Mouse (Mus musculus): ENCODE data around the gene Ifngr1.

Ifngr1 gene

GRCm38 (mm10) chr10:19589626-19590025 is 2.1 kb upstream of the Ifngr1 start:
- no peak for DNase-seq

- no peak for DNase-seq
Measured at GRCm38 (mm10) chr10:19591286-19591640, 486 bp upstream of the Ifngr1 start.

- DNase-seq = no peak
Measured at GRCm38 (mm10) chr10:19592556-19592955, 807 bp downstream of the Ifngr1 start.

GRCm38 (mm10) chr10:19593296-19593695 is 1.5 kb downstream of the Ifngr1 start:
- no peak for DNase-seq

- no peak for DNase-seq
Measured at GRCm38 (mm10) chr10:19594201-19594905, 2.6 kb downstream of the Ifngr1 start.

- DNase-seq = no peak
Measured at GRCm38 (mm10) chr10:19596866-19597265, 5.1 kb downstream of the Ifngr1 start.

- no peak for DNase-seq
Measured at GRCm38 (mm10) chr10:19598091-19598490, 6.3 kb downstream of the Ifngr1 start.

- no peak for DNase-seq
Measured at GRCm38 (mm10) chr10:19599331-19600092, 7.8 kb downstream of the Ifngr1 start.

GRCm38 (mm10) chr10:19600093-19600420 is 8.3 kb downstream of the Ifngr1 start:
- peak; percentile 59 for DNase-seq

- peak; percentile 46 for DNase-seq
Measured at GRCm38 (mm10) chr10:19601502-19601901, 9.8 kb downstream of the Ifngr1 start.

GRCm38 (mm10) chr10:19603231-19603630 is 11.5 kb downstream of the Ifngr1 start:
- no peak for DNase-seq

GRCm38 (mm10) chr10:19609125-19609524 is 17.4 kb downstream of the Ifngr1 start:
- no peak for DNase-seq

- no peak for DNase-seq
Measured at GRCm38 (mm10) chr10:19611616-19612015, 19.9 kb downstream of the Ifngr1 start.

GRCm38 (mm10) chr10:19613111-19613753 is 21.5 kb downstream of the Ifngr1 start:
- DNase-seq = peak; percentile 81

- DNase-seq = no peak
Measured at GRCm38 (mm10) chr10:19619736-19620135, 28.0 kb downstream of the Ifngr1 start.

GRCm38 (mm10) chr10:19621408-19622048 is 29.8 kb downstream of the Ifngr1 start, which contains the start of gene Il22ra2:
Il22ra2 (plus strand) TSS chr10:19621998.
- peak; percentile 49 for DNase-seq

GRCm38 (mm10) chr10:19624617-19625016 is 32.9 kb downstream of the Ifngr1 start:
- no peak for DNase-seq

- DNase-seq = no peak
Measured at GRCm38 (mm10) chr10:19627342-19627741, 35.6 kb downstream of the Ifngr1 start.

- peak; percentile 47 for DNase-seq
Measured at GRCm38 (mm10) chr10:19627748-19628147, 36.0 kb downstream of the Ifngr1 start.

GRCm38 (mm10) chr10:19631616-19632195 is 40.0 kb downstream of the Ifngr1 start:
- no peak for DNase-seq

GRCm38 (mm10) chr10:19638851-19639250 is 47.1 kb downstream of the Ifngr1 start:
- DNase-seq = no peak

GRCm38 (mm10) chr10:19639630-19640029 is 47.9 kb downstream of the Ifngr1 start:
- DNase-seq = no peak

- DNase-seq = no peak
Measured at GRCm38 (mm10) chr10:19645119-19645518, 53.4 kb downstream of the Ifngr1 start.
